Mouse (Mus musculus): ENCODE data around the gene Nos2.
"Not testable (repeated sequence)": the region's sequence is repeated elsewhere in the genome, so short reads cannot be mapped to it uniquely, and the experiment has no call there.

DNA sequence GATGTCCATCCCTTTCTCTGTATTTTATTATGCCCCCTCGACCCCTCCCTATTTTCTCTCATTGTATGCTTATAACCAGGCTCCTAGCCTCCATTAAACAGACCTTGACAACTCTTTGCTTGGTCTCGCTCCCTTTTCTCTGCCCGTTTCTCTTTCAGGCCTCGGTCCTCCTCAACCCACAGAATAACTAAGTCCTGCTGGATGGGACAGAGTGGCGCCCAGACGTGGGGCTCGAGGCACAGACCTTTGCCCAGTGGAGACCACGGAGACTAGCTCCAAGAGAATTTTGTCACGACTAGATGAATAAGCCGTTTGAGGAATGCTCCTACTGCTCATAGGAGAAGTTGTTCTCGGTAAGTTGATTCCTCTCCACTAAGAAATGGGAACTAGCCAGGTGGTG is 68.6 kb downstream of the Nos2 start:
- TF ChIP-seq CTCF, EP300 (IDR thresholded peaks at IDR 0.05): not testable (repeated sequence)
